Mouse (Mus musculus) B cell, adult 67 days (primary cell): ENCODE results near the gene Foxo4. TPM values are rescaled to one million over a fixed set of nuclear protein-coding genes. Genes with fewer than 3 reads are reported as not detected.

Experiments
- total RNA-seq, 2 experiments: library from RNA; stranded (reverse); gene quantifications; 4 replicates each; pipeline ENCODE4 v1.2.4; 2023

Foxo4 gene
- total RNA-seq = 10 to 100 TPM; 41.4 to 41.7 TPM

GRCm38 (mm10) chrX:101253952-101254729 is at the start of gene Foxo4:
Foxo4 (plus strand) TSS chrX:101254528.

DNA sequence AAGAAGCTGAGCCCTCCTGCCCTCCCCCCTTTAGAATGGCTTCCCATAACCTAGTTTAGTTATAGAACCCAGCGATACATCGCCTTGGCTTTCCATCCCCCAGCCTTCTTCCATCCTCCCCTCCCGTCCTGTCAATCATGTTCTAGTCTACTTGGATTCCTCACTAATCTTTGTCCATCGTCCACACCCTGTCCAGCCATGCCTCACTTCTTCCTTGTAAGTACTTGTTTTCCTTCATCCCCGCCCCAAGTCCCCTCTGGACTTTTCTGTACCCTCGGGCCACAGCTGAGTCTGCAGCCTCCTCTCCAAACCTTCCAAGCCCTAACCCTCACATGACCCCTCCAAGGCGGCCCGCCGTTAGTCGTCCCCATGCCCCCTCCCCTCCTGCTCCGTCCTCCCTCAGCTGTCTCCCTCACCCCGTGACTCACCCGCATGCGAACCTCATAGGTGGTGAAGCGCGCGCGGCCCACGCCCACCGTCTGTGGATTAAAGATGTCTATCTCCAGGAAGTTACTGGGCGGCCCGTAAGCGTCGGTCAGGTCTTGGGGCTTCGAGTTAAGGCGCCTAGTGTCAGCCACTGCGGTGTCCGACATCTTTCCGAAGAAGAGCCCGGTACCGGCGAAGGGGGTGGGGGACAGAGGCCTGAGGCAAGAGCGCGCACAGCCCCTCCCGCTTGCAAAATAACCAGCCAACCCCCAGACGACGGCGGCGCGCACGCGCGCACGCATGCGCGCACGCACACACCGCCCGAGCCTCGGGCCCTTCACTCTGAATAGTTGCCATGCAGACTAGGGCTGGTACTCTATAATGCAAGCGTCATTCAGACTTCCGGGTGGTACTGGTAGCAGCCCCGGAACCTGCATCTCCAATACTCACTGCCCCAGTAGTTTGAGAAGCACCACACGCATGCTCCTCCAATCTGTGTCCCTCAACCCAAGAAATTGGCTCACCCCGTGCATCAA is 32.2 kb upstream of the Foxo4 start, which contains the start of gene Snx12:
TSS of gene Snx12 (minus strand) at position 730 of the 962 bp plus-strand sequence.

GRCm38 (mm10) chrX:101263892-101264291 is 9.6 kb downstream of the Foxo4 start, which contains the start of gene Gm614:
Gm614 (minus strand) TSS chrX:101263992.

GRCm38 (mm10) chrX:101268025-101268754 is 13.9 kb downstream of the Foxo4 start, which contains the start of gene Il2rg:
Il2rg (minus strand) TSS chrX:101268255.

GRCm38 (mm10) chrX:101268755-101269124 is 14.4 kb downstream of the Foxo4 start, which contains the start of gene Gm20489:
Gm20489 (minus strand) TSS chrX:101269023.

GRCm38 (mm10) chrX:101273875-101274738 is 19.8 kb downstream of the Foxo4 start, which contains the start of gene Med12:
Med12 (plus strand) TSS chrX:101274030.

DNA sequence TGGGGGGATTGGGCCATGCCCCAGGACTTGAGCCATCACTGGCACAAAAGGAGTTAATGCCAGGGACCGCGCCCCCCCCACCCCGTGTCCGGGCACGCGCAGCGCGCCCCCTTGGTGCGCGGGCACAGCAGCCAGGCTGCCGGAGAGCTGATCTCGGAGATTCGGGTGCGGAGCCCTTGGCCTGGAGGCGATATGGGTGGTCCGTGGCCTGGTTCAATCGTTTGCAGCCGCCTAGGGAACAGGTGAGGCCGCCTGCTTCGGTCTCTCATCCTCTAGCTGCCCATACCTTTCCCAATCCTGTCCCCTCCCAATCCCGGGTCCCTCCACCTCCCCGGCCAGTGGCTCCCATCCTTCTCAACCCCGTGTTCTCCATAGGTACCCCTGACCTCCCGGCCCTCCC is 44.7 kb downstream of the Foxo4 start, which contains the start of gene Nlgn3:
TSS of gene Nlgn3 (plus strand) at position 114 of the 400 bp plus-strand sequence.

Other genes with a start within 250 kb of the Foxo4 start
- not detected for gene Tex11, start 194.9 kb upstream of the Foxo4 start, total RNA-seq
- gene Slc7a3, start 168.5 kb upstream of the Foxo4 start, total RNA-seq = under 1 TPM; 0.32 to 0.77 TPM
- 10 to 100 TPM; 47.3 to 56.6 TPM for gene Snx12, start 32.0 kb upstream of the Foxo4 start, total RNA-seq
- 10 to 100 TPM; 47.0 to 50.4 TPM for gene Gm614, start 9.5 kb downstream of the Foxo4 start, total RNA-seq
- 100 to 1,000 TPM; 536 to 544 TPM for gene Il2rg, start 13.7 kb downstream of the Foxo4 start, total RNA-seq
- not detected for gene Gm20489, start 14.5 kb downstream of the Foxo4 start, total RNA-seq
- gene Med12, start 19.5 kb downstream of the Foxo4 start, total RNA-seq = 100 to 1,000 TPM; 172 to 192 TPM
- gene Nlgn3, start 44.6 kb downstream of the Foxo4 start, total RNA-seq = 1 to 10 TPM; 1.2 to 1.5 TPM
- gene Gjb1, start 121.8 kb downstream of the Foxo4 start, total RNA-seq = not detected
- 10 to 100 TPM; 37.8 to 43.0 TPM for gene Zmym3, start 166.3 kb downstream of the Foxo4 start, total RNA-seq
- 100 to 1,000 TPM; 222 to 257 TPM for gene Nono, start 174.8 kb downstream of the Foxo4 start, total RNA-seq
- 1 to 10 TPM; 1.6 to 3.6 TPM for gene Itgb1bp2, start 194.6 kb downstream of the Foxo4 start, total RNA-seq